Mouse (Mus musculus) liver, embryonic 14.5 days (tissue): ENCODE data around the gene F11r. TPM values are rescaled to one million over a fixed set of nuclear protein-coding genes. Genes with fewer than 3 reads are reported as not detected.

Source experiments
- ATAC-seq: fragments of 200-750 bp; cut with Nextera tagmentation; 2 replicates; pipeline ENCODE4 v1.8.0; 2017; ENCODE audit warnings: moderate number of reproducible peaks, mild to moderate bottlenecking, moderate library complexity; ENCODE audit not compliant: insufficient read depth
- DNase-seq, 3 experiments: peaks; one replicate each; pipeline ENCODE4 v3.0.0-alpha.2; 2012 to 2013; ENCODE audit warnings: low read depth in 3 of 3, low spot score in 3 of 3
- H3K27ac ChIP-seq: fragments of 300-500 bp; sonication (generic); 2 replicates; pipeline ENCODE4 v1.5.1; 2014; ENCODE audit warnings: moderate library complexity, mild to moderate bottlenecking, control low read depth, inconsistent platforms
- H3K27me3 ChIP-seq: fragments of 300-500 bp; sonication (generic); 2 replicates; pipeline ENCODE4 v1.6.1; 2014; ENCODE audit warnings: mild to moderate bottlenecking, low read length, moderate library complexity; ENCODE audit not compliant: control insufficient read depth, insufficient read depth
- H3K36me3 ChIP-seq: fragments of 300-500 bp; sonication (generic); replicated peaks from 2 replicates; pipeline ENCODE4 v1.6.1; 2014; ENCODE audit warnings: low read depth; ENCODE audit not compliant: control insufficient read depth, insufficient read depth
- H3K4me1 ChIP-seq, 2 experiments: fragments of 200-500 bp in 1 of 2; fragments of 300-500 bp in 1 of 2; sonication (generic) in 1 of 2; replicated peaks; 2 replicates each; pipeline ENCODE4 v1.6.1; 2012 to 2014; ENCODE audit warnings: antibody characterized with exemption in 1 of 2, inconsistent platforms in 1 of 2, low read length in 1 of 2; ENCODE audit not compliant: control insufficient read depth in 2 of 2, insufficient read depth in 2 of 2
- H3K4me2 ChIP-seq: fragments of 300-500 bp; sonication (generic); 2 replicates; pipeline ENCODE4 v1.6.1; 2014; ENCODE audit warnings: low read depth, mild to moderate bottlenecking, control low read depth, moderate library complexity
- H3K4me3 ChIP-seq, 2 experiments: fragments of 200-500 bp in 1 of 2; fragments of 300-500 bp in 1 of 2; sonication (generic) in 1 of 2; 2 replicates each; pipeline ENCODE4 v1.5.1; 2012 to 2014; ENCODE audit warnings: low read depth in 2 of 2, low read length in 2 of 2, mild to moderate bottlenecking in 2 of 2, control low read depth in 1 of 2, inconsistent platforms in 1 of 2, moderate library complexity in 1 of 2; ENCODE audit not compliant: insufficient read depth in 1 of 2
- H3K9ac ChIP-seq: fragments of 300-500 bp; sonication (generic); replicated peaks from 2 replicates; pipeline ENCODE4 v1.6.1; 2014; ENCODE audit warnings: mild to moderate bottlenecking, control low read depth, moderate library complexity
- H3K9me3 ChIP-seq: fragments of 300-500 bp; sonication (generic); 2 replicates; pipeline ENCODE4 v1.6.1; 2016; ENCODE audit warnings: low read length, mixed read lengths; ENCODE audit not compliant: control insufficient read depth
- CTCF ChIP-seq: IDR thresholded peaks from 2 replicates; pipeline ENCODE4 v1.5.1; 2016; ENCODE audit warnings: antibody characterized with exemption, low read depth, control low read depth
- EP300 ChIP-seq: IDR thresholded peaks from 2 replicates; pipeline ENCODE4 v1.6.1; 2016; ENCODE audit warnings: antibody characterized with exemption, low read depth
- WGBS: fragments of 180-500 bp; shearing (Covaris S2); extraction: QIAGEN DNeasy Blood & Tissue Kit; methylation state at CpG from one replicate; pipeline ENCODE4 v1.1.7; 2014; ENCODE audit not compliant: insufficient replicate concordance; 5-methylcytosine and 5-hydroxymethylcytosine counted together
- polyA plus RNA-seq, 2 experiments: library from polyadenylated mRNA; depleted of rRNA in 1 of 2; stranded (reverse) in 1 of 2; unstranded in 1 of 2; fragments of >200 nt; fragmentation: Nextera tagmentation in 1 of 2; extraction: Ambion mirVana in 1 of 2; gene quantifications; 2 replicates each; pipeline versions ENCODE4 v1.2.1 to v1.2.3; 2012 to 2014

Gene F11r
- polyA plus RNA-seq, 2 experiments, result 11.9 to 13.6 TPM

- Histone ChIP-seq H3K4me1 (0 out of 4 replicates have a peak, but pooled peaks cover 0 to 8% of the 10 kb centered on the region in 2 experiments), H3K4me2 (no peak overlapping the region), H3K27ac (no peak overlapping the region), H3K9ac (no peak overlapping the region), H3K4me3 (no peak overlapping the region), H3K36me3 (no peaks in the 10 kb centered on the region), H3K9me3 (no peaks in the 10 kb centered on the region), H3K27me3 (peaks cover 26% of the 10 kb centered on the region)
- 50% methylated on average over 1 of the region's 1 CpGs for WGBS
- no peak for TF ChIP-seq EP300
- no peak for TF ChIP-seq CTCF
- no peak for ATAC-seq
- no peak for DNase-seq
These were observed 1.4 kb upstream of the F11r start for GRCm38 (mm10) chr1:171435974-171436373.

DNA sequence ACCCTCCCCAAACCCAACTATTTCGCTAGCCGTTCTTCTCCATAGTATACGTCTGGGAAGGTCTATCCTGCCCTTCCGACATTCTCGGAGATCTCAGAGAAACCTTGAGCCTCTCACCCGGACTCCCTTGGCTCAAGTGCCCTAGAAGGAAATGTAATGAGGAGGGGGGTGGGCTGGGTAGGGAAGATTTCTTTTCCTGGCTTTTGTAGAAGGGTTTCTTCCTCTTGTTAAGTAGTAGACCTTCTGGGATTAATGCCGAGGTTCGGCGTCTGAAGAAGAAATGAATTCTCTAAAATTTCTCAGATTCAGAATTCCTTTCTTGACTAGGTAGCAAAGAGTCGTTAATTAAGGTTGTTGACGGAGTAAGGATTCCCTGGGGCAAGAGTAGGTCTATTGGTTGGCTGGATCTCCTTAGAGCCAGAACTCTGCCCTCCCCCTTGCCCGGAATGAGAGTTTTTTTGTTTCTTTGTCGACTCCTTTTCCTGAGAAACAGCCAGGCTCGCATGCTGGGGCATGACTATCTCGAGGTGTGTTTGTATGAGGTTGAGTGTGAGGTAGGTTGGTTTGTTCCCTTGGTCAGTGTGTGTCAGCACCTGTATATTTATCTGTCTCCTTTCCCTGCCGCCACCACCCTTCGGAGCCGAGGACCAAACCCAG lies 807 bp downstream of the F11r start:
- Histone ChIP-seq H3K27ac (no peak overlapping the region), H3K9ac (peak overlapping the region; percentile 55), H3K4me3 (peak overlapping the region; percentile 58 to 62), H3K4me2 (peak overlapping the region; percentile 57), H3K9me3 (no peaks in the 10 kb centered on the region), H3K4me1 (peaks cover 0 to 24% of the 10 kb centered on the region in 2 experiments; a peak in 3 of 4 replicates), H3K27me3 (peaks cover 26% of the 10 kb centered on the region), H3K36me3 (no peaks in the 10 kb centered on the region)
- WGBS, result 4% methylated on average over 18 of the region's 18 CpGs
- TF ChIP-seq CTCF, result no peak
- TF ChIP-seq EP300, result no peak
- ATAC-seq (no peak), DNase-seq (no peak)

GRCm38 (mm10) chr1:171439072-171439471 lies 1.7 kb downstream of the F11r start:
- H3K9me3 ChIP-seq, result no peaks in the 10 kb centered on the region
- peak overlapping the region; percentile 57 for H3K4me2 ChIP-seq
- TF ChIP-seq CTCF (no peak), EP300 (no peak)
- H3K4me3 ChIP-seq, result peak overlapping the region; percentile 24 to 58
- DNase-seq (no peak), ATAC-seq (no peak)
- peaks cover 26% of the 10 kb centered on the region for H3K27me3 ChIP-seq
- H3K27ac ChIP-seq, result no peak overlapping the region
- no peaks in the 10 kb centered on the region for H3K36me3 ChIP-seq
- no peak overlapping the region for H3K9ac ChIP-seq
- H3K4me1 ChIP-seq, result peaks cover 0 to 24% of the 10 kb centered on the region in 2 experiments; a peak in 3 of 4 replicates
- WGBS, result 12% methylated on average over 8 of the region's 8 CpGs

DNA sequence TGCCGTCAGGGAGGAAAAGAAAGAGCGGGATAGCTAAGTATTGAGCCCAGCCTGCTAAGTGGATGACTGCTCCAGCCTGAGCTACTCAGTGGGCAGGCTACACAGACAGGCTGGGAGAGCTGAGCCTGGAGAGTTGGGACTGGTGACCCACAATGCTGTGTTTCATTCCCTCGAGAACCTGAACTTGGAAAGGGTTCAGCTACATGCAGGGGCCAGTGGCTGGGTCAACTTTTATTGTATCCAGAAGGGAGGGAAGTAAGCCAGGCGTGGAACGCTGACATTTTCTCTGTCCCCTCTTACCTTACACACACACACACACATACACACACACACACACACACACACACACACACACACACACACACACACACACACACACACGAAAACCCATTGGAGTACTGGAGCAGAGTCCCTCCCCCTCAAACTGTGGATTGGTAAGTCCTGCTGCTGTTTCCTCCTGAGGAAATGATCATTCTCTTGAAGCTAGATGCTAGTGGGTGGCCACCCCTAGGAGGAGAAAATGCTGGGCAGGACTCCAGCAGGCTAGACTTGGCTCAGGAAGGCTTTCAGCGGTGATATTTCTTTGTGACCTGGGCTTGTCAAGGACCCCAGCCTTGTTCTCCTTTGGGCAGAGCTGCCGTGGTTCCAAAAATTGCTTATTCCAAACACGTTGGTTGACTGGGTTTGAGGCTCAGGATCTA lies 2.8 kb downstream of the F11r start:
- peaks cover 26% of the 10 kb centered on the region for H3K27me3 ChIP-seq
- peak overlapping the region; percentile 57 for H3K4me2 ChIP-seq
- H3K4me3 ChIP-seq, result peak overlapping the region in 1 of 2 experiments; percentile 20; a peak in 1 of 4 replicates
- WGBS, result 17% methylated on average over 9 of the region's 9 CpGs
- DNase-seq (no peak), ATAC-seq (no peak)
- no peaks in the 10 kb centered on the region for H3K36me3 ChIP-seq
- TF ChIP-seq CTCF, result no peak
- no peak for TF ChIP-seq EP300
- no peaks in the 10 kb centered on the region for H3K9me3 ChIP-seq
- H3K9ac ChIP-seq, result no peak overlapping the region
- H3K4me1 ChIP-seq, result peaks cover 0 to 24% of the 10 kb centered on the region in 2 experiments; a peak in 3 of 4 replicates
- H3K27ac ChIP-seq, result no peak overlapping the region
